Mouse (Mus musculus): Measurements from ENCODE around the gene Gpt2. TPM values are rescaled to one million over a fixed set of nuclear protein-coding genes. Genes with fewer than 3 reads are reported as not detected.

Gene Gpt2
- total RNA-seq, 1 experiment from 2014 or later = 5.0 TPM

DNA sequence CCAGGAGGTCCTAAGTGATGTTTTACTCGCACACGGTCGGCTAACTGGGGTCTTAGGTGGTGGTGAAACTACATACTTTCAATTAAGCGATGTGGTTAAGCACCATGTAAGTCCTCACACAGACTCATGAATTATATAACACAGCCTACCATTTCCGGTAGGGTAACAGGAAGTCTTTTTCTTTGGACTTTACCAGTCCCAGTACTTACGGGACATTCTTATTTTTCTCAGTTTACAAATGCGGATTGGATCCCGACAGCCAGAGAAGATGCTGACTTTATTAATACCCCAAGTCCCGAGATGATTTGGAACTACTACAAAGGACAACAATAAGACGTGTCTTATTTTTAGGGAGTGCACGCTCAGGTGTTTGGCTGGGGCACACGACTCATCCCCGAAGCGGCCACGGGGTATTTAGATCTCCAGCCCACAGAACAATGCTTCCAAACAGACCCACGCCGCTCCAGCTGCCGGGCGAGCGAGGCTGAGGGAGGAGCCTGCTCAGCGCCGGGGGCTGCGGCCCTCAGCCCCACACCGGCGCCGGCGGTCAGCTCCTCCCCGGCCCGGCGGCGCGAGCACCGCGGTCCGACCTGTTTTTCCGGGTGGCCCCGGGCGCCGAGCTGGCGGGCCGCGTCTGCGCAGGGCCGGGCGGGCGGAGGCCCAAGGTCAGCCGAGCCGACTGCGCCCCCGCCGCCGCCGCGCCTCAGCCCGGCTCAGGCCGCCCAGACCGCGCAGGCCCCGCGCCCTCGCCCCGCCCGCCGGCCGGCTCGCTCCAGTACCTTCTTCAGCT lies 62.2 kb downstream of the Gpt2 start:
- ATAC-seq (replicated peaks in 1 of 2; ENCODE audit: insufficient read depth in 1 of 2, low FRiP score in 2 of 2, low TSS enrichment in 1 of 2, low read depth in 1 of 2, poor library complexity in 2 of 2, severe bottlenecking in 2 of 2) = peak; percentile 37 to 47

DNA sequence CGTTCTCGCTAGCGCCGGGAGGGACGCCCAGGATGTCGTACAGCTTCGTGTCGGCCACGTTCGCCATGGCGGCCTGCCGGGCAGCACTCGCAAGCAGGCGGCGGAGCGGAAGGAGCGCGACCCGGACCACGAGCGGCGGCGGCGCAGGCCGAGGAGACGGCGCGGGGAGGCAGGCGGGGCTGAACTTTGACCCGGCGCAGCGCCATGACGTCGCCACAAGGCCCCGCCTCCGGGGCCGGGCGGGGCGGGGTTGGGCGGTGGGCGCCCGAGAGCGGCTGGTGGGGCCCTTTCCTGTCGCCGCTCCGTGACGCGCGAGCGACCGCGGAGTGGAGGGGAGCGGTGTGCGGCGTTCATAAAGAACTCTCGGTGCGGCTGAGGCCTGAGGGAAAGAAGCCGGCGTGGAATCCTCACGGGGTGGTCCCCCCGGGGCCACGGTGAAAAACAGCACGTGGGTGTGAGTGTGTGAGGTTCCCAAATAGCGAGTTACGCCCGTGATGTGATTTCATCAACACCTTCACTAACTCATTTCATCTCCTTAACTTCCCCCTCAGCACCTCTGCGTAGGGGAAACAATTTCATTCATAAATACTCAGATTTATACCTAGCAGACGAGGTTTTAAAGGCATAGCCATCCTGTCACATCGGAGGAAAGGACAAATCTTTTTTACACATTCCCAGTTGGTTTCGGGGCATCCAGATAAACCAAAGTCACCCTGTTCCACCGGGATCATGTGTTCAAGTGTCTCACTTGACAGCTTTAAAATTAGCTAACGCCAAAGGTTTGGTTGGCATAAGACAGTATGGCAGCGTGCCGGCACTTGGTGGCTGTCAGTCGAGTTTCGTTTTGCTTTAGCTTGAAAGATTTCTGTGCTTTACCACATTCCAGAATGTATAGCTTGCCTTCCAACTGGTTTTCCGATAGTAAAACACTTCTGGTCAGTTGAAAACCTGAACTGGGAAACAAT lies 63.1 kb downstream of the Gpt2 start, which contains the start of gene Dnaja2:
Gene Dnaja2 (minus strand): TSS at position 164 of the 965 bp plus-strand sequence.
- peak; percentile 52 to 79 for ATAC-seq (replicated peaks in 1 of 2; ENCODE audit: insufficient read depth in 1 of 2, low FRiP score in 2 of 2, low TSS enrichment in 1 of 2, low read depth in 1 of 2, poor library complexity in 2 of 2, severe bottlenecking in 2 of 2)

DNA sequence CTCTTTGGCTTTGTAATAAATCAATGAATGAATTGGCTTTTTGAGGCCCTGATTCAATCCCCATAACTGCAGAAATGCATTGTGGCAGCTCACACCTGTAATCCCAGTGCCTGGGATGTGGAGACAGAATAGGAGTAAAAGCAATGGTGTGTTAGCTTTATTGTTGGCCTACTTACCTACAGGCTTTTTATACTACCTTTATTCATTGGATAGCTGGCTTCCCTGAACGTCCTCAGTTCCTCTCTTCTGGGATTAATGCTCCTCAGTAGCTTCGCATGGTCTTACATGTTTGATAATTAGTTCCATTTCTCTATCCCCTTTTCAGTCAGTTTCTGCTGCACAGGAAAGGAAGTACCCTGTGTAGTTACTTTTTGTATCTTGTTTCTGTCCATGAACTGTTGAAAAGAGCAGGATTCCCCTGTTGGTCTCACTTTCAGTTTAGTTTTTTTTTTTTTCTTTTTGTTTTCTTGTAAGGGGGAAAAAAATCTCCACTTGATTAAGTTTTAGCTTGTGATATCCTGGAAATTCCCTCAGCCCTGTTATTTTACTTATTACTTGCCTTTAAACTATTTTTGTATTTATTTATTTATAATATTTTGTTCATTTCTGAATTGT lies 64.7 kb downstream of the Gpt2 start:
- ATAC-seq (replicated peaks in 1 of 2; ENCODE audit: insufficient read depth in 1 of 2, low FRiP score in 2 of 2, low TSS enrichment in 1 of 2, low read depth in 1 of 2, poor library complexity in 2 of 2, severe bottlenecking in 2 of 2) = no peak

DNA sequence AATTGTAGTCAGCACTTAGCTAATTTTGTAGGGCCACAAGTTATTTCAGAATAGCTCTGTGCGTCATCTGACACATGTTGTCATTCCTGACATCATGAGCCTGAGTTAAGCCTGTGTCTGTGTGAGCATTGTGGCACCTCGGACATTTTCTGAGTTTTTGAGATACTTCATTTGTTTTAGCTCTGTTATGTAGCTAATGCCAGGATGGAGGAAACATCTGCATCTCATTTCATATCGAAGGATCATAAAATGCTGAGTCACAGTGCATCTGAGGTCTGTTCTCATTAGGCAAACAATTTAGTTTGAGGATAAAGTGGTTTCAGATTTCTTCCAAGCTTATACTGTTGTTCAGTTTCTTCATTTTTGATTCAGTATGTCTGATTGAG lies 65.2 kb downstream of the Gpt2 start:
- peak; percentile 6 to 22; a peak in 2 of 4 replicates for ATAC-seq (replicated peaks in 1 of 2; ENCODE audit: insufficient read depth in 1 of 2, low FRiP score in 2 of 2, low TSS enrichment in 1 of 2, low read depth in 1 of 2, poor library complexity in 2 of 2, severe bottlenecking in 2 of 2)

DNA sequence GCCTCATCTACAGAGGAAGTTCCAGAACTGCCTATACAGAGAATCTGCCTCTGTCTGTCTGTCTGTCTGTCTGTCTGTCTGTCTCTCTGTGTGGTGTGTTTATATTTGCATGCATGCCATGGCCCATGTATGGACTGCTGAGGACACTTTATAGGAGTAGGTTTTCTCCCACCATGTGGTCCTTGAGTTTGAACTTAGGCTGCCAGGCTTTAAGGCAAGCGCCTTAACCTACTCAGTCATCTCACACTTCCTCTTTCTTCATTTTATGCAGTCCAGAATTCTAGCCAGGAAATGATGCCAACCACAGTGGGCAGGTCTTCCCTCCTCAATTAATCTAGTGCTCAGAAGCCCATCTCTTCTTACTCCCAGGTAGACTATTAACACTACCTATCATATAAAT lies 66.8 kb downstream of the Gpt2 start:
- ATAC-seq (replicated peaks in 1 of 2; ENCODE audit: insufficient read depth in 1 of 2, low FRiP score in 2 of 2, low TSS enrichment in 1 of 2, low read depth in 1 of 2, poor library complexity in 2 of 2, severe bottlenecking in 2 of 2) = peak in 1 of 2 experiments; percentile 44; a peak in 3 of 4 replicates

DNA sequence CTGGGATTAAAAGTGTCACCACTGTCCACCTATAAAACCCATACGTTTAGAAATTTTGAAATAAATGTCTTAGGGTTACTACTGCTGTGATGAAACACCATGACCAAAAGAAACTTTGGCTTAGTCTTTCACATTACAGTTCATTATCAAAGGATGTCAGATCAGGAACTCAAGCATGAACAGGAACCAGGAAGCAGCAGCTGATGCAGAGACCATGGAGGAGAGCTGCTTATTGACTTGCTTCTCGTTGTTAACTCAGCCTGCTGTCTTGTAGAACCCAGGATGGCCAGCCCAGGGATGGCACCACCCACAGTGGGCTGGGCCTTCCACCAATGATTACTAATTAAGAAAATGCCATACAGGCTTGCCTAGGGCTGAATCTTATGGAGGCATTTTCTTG lies 67.6 kb downstream of the Gpt2 start:
- no peak for ATAC-seq (replicated peaks in 1 of 2; ENCODE audit: insufficient read depth in 1 of 2, low FRiP score in 2 of 2, low TSS enrichment in 1 of 2, low read depth in 1 of 2, poor library complexity in 2 of 2, severe bottlenecking in 2 of 2)

DNA sequence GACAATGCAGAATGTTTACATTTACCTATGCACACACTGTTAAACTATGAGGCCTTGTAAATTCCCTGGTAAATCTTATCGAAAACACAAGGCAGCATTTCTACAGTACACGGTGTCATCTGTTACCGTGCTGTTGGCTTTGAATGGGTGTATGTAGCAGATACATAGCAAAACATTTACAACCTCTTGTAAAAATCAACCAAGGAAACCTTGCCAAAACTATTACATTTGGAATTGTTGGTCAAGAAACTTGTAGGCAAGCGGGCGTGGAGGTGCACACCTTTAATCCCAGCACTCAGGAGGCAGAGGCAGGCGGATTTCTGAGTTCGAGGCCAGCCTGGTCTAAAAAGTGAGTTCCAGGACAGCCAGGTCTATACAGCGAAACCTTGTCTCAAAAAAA lies 71.0 kb downstream of the Gpt2 start:
- ATAC-seq (replicated peaks in 1 of 2; ENCODE audit: insufficient read depth in 1 of 2, low FRiP score in 2 of 2, low TSS enrichment in 1 of 2, low read depth in 1 of 2, poor library complexity in 2 of 2, severe bottlenecking in 2 of 2) = no peak

DNA sequence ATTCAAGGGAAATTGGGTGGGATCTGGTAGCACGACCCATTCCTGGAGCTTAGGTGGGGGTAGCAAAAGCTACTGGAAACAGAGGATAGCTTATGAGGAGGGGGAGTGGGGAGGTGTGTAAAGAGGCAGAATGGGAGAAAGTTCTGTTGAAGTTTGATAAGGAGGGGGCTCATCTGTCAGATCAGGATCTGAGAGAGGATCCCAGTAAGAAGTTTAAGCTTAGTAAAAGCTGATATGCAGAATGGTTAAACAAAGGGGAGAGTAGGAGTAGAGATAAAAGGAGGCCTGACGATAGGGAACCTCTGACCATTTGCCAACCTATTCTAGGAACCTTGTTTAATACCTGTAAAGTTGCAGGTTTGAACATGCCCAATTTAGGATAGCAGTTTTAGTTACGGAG lies 72.8 kb downstream of the Gpt2 start:
- no peak for ATAC-seq (replicated peaks in 1 of 2; ENCODE audit: insufficient read depth in 1 of 2, low FRiP score in 2 of 2, low TSS enrichment in 1 of 2, low read depth in 1 of 2, poor library complexity in 2 of 2, severe bottlenecking in 2 of 2)

DNA sequence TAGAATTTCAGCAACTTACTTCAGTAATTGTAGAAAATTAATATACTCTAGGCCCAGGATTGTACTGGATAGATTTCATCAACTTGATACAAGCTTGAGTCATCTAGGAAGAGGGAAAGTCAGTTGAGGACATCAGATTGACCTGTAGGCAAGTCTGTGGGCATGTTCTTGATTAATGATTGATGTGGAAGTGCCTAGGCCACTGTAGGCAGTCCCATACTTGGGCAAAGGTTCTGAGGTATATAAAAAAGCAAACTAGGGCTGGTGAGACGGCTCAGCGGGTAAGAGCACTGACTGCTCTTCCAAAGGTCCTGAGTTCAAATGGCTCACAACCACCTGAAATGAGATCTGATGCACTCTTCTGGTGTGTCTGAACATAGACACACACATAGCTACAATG lies 75.4 kb downstream of the Gpt2 start:
- ATAC-seq (replicated peaks in 1 of 2; ENCODE audit: insufficient read depth in 1 of 2, low FRiP score in 2 of 2, low TSS enrichment in 1 of 2, low read depth in 1 of 2, poor library complexity in 2 of 2, severe bottlenecking in 2 of 2) = no peak

DNA sequence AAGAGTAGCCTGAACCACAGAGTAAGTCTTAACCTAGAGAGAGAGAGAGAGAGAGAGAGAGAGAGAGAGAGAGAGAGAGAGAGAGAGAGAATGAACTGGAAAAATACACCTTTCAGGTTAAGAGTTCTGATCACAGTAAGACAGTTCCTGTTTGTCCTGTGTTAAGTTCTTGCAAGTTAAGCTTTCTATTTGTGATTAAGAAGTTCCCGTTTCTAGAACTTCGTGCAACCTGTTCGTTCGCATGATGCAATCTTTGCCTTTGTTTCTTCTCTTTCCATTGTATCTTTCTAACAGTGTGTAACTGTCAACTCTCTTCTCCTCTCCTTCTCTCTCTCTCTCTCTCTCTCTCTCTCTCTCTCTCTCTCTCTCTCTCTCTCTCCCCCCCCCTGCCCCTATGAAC lies 78.1 kb downstream of the Gpt2 start:
- ATAC-seq (replicated peaks in 1 of 2; ENCODE audit: insufficient read depth in 1 of 2, low FRiP score in 2 of 2, low TSS enrichment in 1 of 2, low read depth in 1 of 2, poor library complexity in 2 of 2, severe bottlenecking in 2 of 2) = peak; percentile 53 to 64; a peak in 2 of 4 replicates

DNA sequence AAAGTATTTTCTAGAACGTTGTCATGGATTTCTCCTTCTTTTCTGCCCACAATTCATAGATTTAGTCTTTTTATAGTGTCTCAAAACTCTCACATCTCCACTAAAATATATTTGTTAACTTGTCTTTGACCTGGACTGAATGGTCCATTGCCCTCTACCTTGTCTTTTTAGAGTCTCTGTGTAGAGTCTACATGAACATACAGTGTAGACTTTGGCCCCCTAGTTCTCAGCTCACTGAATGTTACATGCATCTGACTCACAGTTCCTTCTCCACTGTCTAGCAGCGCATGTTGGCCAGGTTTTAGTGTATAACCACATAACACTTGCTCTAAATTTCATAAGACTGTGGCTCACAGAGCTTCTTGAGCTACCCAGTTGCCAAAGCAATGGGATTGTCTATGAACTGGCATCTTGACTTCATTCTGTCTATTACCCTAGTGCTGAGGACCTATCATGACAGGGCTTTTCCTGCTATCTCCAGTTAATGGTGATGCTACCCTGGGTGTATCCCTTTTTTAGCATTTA lies 81.7 kb downstream of the Gpt2 start:
- no peak for ATAC-seq (replicated peaks in 1 of 2; ENCODE audit: insufficient read depth in 1 of 2, low FRiP score in 2 of 2, low TSS enrichment in 1 of 2, low read depth in 1 of 2, poor library complexity in 2 of 2, severe bottlenecking in 2 of 2)

Other genes with a start within 250 kb of the Gpt2 start
- gene Orc6, start 192.9 kb upstream of the Gpt2 start, total RNA-seq (2017) = 65.1 and 92.5 TPM in 2 replicates
- 117 and 119 TPM in 2 replicates for gene Vps35, start 192.8 kb upstream of the Gpt2 start, total RNA-seq (2017)
- gene Mylk3, start 106.2 kb upstream of the Gpt2 start, total RNA-seq (2017) = 1.0 and 3.8 TPM in 2 replicates
- 87.2 and 121 TPM in 2 replicates for gene 4921524J17Rik, start 59.7 kb upstream of the Gpt2 start, total RNA-seq (2017)
- 127 and 153 TPM in 2 replicates for gene Dnaja2, start 62.8 kb downstream of the Gpt2 start, total RNA-seq (2017)
- gene Neto2, start 208.3 kb downstream of the Gpt2 start, total RNA-seq (2017) = 9.4 and 11.9 TPM in 2 replicates

All from hematopoietic stem cell, adult 5-6 weeks (primary cell).